Mouse (Mus musculus): ENCODE measurements around the gene Gm1043.

DNA sequence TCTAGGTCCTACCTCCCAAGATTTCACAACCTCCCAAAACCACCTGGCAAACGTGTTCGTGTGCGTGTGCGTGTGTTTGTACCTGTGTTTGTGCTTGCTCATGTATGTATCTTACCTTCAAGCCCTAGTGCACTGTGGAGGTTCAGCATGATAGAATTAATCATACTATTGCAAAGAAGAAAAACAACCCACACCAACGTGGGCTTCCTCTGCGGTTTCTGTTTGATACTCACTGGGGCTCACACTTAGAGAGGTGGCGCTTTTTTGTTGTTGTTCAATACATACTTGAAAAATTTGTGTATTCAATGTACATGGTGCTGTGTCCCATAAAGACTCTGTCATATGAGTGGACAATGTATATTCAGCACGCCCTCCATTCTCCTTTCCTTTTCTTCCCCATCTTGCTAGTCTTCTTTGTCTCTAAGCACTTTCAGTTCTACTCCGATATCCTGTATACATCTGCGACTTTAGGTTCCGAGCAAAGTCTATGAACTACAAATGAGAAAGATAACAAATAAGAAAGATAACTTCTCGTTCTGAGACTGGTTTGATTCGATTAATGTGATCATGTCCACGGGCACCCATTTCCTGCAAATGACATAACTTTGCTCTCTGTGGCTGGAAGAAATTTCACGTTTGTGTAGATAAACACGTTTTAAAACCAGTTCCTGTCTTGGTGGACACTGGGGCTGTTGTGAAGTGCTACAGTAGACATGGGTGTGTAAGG, 33.6 kb upstream of the Gm1043 start:
- TF ChIP-seq CTCF (IDR thresholded peaks at IDR 0.05; ENCODE audit: control insufficient read depth, insufficient read depth, insufficient read length) = no peak
- TF ChIP-seq MYOG (IDR thresholded peaks at IDR 0.05; ENCODE audit: control insufficient read depth, extremely low read depth, insufficient read length) = no peak
- no peak for TF ChIP-seq MYOD1 (IDR thresholded peaks at IDR 0.05; ENCODE audit: control insufficient read depth, insufficient read length, low read depth)
- no peak for TF ChIP-seq CEBPB (IDR thresholded peaks at IDR 0.05; ENCODE audit: low read depth)
- TF ChIP-seq USF1 (IDR thresholded peaks at IDR 0.05; ENCODE audit: low read depth) = no peak
- TF ChIP-seq MAX (IDR thresholded peaks at IDR 0.05) = no peak
- no peak for TF ChIP-seq FOSL1 (IDR thresholded peaks at IDR 0.05; ENCODE audit: insufficient read depth, low read length, poor library complexity, severe bottlenecking)

All from C2C12 (cell line).